Mouse (Mus musculus) urinary bladder, adult 18-20 months (tissue): ENCODE data around the gene Sema6d.

Source experiments
- DNase-seq, 2 experiments: peaks; one replicate each; pipeline ENCODE4 v3.0.0; 2022; ENCODE audit warnings: low spot score in 2 of 2, mixed read lengths in 2 of 2

Gene Sema6d

DNA sequence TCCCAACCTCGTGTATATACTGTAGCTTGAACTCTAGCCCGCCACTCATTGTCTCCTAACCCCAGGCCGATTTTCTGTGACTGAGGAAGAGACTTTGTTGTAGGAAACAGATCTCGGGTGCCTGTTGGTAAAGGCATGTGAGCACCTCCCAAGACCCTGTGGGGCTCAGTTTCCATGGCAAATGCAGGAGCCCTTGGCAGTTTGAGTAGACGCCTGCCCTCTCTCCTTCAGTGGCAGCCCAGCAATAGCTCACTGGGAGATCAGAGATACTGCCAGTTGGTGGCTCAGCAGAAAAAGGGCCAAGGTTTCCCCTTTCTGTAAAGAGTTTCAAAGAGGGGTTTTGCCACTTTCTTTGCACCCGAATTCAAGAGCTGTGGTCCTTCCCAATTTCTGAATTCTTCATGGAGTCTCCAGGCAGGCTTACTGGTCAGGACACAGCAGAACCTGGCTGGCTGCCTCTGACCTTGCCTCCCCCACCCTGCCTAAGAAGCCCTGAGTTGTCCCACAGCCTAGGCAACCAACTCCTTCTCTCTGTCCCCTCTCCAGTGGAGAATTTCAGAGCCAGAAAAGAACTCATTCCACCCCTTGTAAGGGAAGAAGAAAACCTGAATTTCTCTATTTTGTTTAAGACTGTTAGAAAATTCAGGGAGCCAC, 312.1 kb downstream of the Sema6d start:
- no peak for DNase-seq

DNA sequence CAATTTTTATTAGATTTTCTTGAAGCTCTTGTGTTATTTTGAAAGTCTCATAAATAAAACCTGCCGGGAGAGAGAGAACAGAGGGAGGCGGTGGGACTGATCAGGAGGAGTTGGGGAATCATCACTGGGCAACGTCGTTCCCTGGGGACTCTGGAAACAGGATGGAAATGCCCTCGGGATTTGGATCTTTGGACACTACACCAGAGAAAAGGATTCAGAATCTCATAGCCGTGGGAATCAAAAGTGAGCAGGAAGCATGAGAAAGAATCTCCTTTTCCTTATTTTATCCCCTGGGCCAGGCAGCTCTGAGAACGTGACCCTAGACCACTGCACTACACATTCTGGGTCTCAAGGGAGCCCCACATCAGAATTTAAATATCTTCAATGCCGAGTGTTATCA, 313.8 kb downstream of the Sema6d start:
- no peak for DNase-seq

DNA sequence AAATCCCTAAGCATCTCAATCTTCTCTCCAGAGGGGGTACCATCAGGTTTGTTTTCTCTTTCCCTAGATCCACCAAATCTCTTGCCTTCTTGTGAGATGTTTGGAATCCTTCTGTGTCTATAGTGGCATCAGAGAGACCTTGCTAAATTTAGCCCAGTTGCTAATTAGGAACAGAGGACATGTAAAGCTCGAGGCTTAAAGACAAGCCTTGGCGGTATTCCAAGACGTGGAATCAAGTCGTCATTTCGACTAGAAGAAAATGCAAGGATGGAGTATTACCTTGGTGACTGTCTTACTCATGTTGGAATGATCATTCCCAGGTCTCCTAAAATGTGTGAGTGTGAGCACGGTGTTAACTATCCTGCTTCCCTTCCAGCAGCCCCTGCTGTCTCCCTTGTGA, 314.2 kb downstream of the Sema6d start:
- no peak for DNase-seq

DNA sequence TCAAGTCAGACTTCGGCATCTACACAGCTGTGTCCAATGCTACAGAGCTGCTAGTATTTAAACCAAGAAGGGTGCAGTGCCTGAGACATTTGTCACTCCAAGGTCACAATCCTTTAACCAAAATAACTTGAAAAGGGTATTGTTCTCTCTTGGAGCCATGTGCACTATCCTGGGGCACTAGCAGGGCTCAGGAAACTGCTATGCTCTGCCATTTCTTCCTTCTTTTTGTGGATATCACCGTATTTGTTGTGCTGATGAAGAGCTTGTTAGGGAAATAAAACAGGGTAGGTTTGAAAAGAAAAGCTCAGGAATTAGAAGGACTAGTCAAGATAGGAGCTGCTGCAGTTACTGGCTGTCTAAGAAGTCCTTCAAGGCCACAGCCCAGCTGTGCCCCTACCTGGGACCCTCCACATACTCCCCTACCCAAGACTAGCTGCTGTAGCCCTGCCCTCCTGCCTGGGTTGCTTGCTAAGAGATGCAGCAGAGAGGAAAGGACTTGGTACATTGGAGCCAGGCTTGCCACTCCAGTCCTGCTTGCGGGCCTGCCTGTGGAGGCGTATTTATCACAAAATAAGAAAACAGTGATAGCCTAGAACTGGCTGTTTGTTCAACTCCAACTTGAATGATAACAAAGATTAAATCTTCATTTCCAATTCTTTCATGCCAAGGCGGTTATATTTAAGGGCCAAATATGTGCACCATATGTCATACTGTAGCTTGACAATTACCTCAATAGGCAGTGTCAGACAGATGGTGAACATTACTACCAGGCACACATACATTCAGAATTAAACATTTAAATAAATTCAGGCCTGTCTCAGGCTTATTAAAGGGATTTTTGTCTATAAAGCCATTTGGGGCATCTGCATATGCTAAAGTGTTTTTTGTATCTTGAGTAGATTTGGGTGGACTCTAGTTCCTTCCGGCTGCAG, 315.1 kb downstream of the Sema6d start:
- DNase-seq, result no peak

DNA sequence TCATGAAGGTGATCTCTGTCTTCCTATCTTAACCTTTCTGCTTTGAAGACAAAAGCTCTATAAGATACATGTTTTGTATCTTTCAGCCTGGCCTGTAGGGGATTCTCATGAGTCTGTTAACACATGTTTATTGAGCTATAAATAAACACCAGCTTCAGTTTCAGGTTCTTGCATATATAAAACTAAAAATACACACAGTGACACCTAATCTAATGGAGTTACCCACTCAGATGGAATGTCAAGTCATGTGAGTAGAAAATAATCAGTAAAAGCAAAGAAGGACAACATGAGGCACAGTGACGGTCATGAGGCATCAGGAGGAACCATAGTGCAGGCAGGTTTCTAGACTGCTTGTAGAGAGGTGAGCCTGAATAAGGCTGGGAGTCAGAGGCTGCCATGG, 319.2 kb downstream of the Sema6d start:
- DNase-seq, result no peak

DNA sequence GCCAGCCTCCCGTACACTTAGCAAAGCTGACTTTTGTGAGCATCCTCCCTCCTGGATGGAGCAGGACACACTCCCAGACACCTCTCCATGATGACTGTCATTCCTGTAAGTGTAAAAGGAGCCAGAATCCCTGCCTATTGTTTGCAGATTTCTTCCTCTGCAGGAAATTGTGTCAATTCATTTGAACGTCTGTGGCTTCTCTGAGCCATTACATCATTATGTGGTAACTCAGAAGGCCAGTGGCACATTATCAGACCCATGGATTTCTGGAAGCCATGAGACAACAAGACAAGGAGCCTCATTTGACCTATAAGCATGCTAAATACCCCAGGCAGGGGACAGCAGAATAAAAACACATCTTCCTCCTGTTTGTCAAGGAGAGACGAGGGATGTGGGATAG, 327.0 kb downstream of the Sema6d start:
- no peak for DNase-seq

DNA sequence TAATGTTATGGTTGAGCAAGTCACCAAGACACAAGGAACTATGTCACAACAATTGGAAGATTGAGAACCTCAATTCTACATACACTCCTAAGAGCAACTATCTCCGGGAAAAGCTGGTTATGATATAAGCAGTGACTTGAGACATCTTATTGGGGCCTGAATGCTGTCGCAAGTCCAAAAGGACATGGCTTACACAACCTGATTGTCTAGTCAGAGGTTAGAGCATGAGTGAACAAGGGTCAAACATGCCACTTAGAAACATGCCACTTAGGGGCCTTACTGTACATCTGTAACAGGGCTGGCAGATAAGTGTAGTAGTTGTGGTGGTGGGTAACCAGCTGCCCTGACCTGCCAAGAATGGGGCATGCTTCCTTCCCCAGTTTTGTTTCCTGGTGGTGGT, 328.6 kb downstream of the Sema6d start:
- DNase-seq, result no peak

DNA sequence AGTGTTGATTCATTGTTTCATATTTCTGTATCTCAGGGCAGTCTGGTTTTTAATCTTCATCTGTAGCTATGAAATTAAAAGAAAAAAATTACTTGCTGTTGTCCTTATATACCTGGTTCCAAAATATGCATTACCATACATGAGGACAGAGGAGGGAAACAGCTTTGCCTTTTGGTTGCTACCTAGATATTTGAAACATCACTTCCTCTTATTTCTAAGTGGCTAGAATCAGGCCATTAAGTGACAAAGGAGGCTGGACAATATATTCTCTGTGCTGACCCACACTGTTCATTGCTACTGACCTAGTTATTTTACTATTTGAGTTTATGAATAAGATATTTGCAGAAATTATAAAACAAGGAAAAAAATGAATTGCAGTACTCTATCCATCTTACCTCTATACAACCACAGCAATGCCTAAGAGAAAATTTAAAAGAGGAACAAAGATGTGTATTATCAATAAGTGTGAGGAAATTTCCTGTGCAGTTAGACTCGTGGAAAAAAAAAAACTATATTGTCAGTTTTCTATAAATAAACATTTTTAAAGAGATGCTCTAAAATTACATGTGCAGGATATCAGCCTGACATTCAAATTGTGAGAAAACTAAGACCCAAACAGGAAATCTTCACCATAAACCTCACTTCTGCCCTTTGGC, 330.5 kb downstream of the Sema6d start:
- no peak for DNase-seq

DNA sequence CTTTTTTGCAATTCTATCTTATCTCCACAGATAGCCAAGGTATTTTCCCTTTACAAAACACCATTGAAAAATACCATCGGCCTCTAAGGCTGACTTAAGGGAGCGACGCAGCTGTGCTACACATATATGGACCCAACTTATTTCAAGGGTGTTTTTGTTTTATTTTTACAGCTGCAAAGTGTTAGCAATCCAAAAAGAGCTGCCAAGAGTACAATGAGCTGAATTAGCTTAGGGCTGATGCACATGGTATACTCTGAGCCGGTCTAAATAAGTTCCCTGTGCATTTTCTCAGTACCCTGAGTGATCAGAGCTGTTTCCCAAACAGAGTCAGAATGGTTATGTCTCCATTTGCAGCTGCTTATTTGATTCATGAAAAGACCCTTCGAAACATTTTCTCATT, 340.0 kb downstream of the Sema6d start:
- no peak for DNase-seq

DNA sequence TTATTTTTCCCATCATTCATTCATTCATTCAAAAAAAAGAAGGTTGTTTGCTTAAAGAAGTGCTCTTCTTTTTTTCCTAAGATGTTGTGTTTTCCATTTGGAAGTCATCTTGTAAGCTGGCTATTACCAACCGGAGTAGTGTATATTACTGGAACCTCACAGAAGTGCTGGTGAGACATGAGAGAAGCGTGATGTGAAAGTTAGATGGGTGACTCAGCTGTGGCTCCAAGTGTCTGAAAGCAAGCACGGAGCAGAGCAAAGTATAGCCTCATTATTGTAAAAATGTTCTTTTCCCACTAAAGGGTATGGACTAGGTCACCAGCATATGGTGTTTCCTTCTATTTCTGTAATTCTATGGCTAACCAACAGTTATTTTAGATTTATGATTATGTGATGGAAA, 340.9 kb downstream of the Sema6d start:
- DNase-seq, result no peak

DNA sequence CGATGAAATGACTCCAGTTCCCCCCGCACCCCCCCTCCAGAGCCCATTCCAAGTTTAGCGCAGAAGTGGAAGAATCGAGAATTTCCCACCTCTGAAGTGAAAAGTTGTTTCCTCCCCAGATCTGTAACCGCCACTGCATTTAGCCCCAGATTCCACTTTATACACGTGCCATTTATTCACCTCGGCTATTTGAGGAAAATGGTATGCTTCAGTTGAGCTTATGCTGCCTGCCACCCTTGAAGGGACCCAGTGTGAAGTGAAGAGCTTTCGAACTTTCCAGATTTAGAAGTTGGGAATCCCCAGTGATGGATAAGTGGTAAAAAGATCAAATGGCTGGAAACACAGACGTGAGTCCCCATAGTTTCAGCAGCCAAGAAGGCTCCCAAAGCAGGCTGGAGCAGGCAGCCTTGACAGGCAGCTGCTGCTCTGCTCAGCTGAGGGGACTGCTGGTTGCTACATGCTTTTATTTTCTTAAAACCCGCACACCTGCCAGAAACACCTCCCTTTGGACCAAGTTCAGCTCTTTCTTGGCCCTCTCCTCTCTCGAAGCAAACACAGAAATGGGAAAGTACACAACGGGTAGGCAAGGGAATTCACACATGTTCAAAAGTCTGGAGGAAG, 345.7 kb downstream of the Sema6d start:
- DNase-seq, result no peak

DNA sequence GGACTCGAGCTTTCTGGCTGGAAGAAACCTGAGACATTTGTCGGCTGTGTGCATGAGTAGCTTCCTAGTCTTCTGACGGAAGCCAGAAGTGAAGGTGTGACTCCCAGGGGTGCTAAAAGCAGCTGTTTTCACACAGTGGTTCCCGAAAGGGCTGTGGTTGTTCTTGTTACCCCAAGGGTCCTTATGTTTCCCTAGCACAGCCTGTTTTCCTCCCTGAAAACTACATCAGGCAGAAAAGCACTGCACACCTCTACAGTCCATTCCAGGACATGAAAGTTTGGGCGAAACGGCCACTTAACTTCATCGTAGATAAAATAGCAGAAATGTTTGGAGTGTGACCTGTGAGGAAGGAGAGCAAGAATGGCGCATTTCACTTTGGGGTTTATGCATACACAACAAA, 346.9 kb downstream of the Sema6d start:
- no peak for DNase-seq

DNA sequence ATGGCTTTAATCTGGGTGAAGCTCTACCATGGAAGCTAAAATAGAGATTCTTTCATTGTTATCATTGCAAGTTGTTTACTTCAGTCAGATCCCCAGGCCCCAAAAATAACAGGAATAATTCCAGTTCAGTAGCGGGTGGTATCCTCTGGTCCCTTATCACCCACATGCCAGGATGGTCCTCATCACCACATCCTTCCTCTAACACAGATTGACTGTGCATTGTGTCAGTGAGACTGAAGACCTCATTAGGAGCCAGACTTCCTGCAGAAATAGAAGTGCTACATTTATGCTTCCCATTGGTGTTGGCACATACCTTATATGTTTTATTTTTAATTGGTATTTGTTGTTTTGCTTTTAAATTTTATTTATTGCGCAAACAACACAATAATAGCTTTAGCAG, 354.4 kb downstream of the Sema6d start:
- no peak for DNase-seq

DNA sequence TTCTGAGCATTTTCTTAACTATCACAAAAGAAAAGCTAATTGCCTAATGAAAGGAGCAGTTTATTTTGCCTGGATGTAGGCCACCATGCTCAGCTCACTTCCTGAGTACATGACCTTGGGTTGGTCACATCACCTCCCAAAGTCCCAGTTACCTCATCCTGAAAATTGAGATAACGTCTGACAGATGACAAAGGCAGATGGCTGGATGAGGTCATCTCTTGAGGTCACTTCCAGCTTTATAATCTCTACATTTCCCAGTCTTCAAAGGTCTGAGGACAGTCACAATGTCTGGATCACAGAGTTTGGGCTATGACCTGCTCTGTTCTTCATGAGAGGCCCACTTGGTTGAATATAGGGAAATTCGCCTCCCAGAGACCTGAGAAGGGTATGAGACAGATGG, 366.1 kb downstream of the Sema6d start:
- no peak for DNase-seq

DNA sequence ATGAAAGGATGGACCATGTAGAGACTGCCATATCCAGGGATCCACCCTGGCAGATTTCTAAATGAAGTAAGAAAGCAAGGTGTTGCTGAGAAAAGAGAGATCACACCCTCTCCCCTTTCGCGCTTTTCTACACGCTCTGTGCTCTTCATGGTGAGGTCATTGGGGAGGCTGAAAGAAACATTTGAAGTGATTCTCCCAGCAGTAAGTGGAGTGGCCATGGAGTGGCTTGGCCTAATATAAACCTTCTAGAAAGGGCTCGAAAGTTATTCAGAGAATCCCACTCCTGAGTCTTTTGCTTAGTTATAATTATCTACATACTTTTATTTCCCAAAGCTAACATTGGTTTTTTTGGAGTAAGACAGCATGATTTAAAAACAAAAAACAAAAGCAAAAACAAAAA, 367.2 kb downstream of the Sema6d start:
- DNase-seq, result no peak

DNA sequence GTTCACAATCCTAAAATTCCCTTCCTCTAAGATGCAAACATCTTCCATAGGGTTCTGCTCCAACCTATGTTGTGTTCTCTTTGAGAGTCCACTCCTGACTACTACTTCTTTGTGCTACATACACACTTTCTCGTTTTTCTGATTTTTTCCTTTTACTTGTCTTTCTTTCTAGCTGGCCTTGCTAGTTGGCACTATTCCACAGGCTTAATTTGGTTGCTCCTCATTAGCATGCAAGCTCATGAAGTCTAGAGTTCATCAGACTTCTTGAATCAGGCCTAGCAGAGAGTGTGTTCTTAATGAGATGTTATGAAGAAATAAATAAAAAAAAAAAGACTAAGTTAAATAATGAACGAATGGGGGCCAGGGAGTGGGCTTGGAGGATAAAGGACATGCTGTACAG, 368.3 kb downstream of the Sema6d start:
- DNase-seq, result no peak

DNA sequence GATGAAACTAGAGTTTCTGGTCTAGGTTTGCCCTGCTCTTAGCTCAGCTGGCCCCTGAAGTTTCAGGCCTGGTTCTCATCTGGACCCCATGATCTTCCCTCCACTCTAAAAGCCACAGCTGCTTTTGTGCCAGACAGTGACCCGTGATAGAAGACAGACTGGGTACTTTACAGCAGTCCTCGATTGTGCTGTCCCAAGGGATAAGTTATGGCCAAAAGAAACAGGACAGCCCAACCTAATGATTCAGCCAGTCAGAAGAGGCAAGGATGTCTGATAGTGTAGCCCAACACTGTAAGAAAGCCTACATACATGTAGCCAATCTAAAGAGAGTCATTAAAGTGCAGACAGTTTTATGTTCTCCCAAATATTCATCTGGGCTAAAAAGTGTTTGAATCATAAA, 371.2 kb downstream of the Sema6d start:
- DNase-seq, result no peak

DNA sequence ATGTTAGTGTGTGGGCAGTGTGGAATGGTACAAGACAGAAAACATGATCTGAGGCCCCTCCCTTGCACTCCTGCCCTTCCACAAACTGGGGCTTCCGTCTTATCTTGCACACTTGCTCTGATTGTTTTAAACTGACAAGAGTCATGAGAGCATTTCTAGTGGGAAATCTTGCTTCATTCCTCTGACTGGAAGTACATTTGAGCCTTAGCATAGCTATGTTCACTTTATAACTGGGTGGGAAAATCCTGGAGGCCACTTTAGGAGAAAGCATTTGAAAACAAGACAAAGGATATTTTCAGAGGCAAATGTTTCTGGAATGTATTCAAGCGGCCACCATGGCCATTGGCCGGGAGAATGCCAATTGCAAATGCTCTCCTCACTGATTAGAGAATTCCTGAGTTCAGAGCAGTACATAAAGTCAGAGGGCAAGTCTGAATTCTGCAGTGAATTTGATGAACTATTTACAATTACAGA, 371.6 kb downstream of the Sema6d start:
- DNase-seq, result no peak

DNA sequence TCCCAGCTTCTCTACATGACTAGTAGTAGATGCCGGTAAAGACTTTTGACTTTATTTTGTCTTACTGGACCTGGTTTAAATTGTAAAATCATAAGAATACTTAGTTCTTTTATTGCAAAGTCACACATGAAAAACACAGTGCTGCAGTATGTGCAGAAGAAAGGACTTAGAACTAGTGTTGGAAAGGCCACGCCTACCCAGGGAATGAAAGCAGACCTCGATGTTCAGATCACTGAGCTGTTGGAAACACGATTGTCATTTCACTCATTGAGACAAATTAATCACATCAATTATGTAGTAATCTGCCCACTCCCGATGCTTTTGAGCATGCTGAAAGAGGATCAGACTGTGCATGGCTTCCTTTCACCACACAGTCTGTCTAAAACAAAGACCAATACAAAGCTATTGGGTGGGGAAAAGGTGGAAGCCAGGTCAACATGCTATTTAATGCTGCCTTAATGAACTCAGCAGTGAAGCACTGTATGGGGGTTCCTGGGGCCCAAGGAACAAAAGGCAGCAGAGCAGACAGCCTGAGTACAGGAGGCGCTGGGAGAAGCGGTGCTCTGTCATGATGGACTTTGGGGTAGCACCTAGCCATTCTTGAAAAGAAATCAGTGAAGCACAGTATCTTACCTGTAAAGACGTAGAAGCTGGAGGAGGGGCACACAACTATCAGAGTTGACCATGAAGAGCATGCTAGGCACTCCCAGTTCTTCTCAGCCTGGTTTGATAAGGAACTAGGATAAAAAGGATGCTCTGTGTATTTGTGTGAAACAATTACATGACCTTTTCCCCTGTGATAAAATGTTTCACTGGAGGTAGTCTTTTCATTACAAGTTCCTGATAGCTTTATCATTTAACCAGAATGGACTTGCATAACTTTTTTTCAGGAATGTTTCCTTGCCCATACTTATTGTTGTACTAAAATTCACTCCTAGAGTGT, 375.5 kb downstream of the Sema6d start:
- no peak for DNase-seq

DNA sequence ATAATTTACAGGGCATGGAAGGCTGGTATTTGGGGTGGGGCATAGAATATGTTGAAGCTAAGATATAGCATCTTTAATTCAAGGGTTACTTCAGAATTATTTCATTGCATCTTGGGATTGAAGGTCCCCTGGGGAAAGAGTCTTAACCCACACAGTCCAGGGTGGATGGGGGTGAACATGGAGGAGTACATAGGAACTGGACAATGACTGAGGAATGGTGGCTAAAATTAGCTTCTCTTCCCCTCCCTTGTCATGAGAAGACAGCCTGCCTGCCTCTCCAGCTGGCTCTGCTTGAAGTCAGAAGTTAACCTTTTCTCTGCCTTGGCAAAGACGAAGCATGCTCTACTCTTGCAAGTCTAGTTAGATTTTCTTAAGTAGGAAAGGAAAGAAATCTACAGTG, 377.7 kb downstream of the Sema6d start:
- no peak for DNase-seq
